12 mouse cellular contexts compared by ENCODE assay signal in the genomic region with DNA sequence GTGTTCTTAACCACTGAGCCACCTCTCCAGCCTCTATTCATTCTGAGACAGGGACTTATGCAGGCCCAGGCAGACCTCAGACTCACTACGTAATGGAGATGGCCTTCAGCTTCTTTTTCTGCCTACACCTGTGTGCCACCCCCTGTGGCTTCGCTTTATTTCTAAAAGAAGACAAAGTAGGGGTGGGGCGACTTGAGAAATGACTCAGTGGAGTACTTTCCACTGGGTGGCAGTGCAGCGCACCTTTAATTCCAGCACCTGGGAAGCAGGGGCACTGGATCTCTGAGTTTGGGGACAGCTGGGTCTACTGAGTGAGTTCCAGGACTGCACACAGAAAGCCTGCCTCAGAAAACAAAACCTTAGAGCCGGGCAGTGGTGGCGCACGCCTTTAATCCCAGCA. TPM values are rescaled to one million over a fixed set of nuclear protein-coding genes. Genes with fewer than 3 reads are reported as not detected.
DNase-seq lines count a peak whose midpoint lies in the region; ATAC-seq and TF ChIP-seq lines count a peak whose summit lies in the region.
"Had no signal": no experiment of that assay in that cellular context is flagged by ENCODE, and none has a peak within 500 bp of the region (broad histone marks: within the 10 kb centered on the region; RNA-seq: fewer than 3 reads in every experiment).

No protein-coding gene starts in this region.

- WGBS in kidney, postnatal 0 days: 86% methylated on average over 7 of the region's 7 CpGs
- WGBS in kidney, embryonic 14.5 days: 89% methylated on average over 7 of the region's 7 CpGs

- H3K27ac ChIP-seq in kidney, postnatal 0 days: no peak overlapping the region
- no peak overlapping the region for H3K27ac ChIP-seq in kidney, embryonic 14.5 days (ENCODE audit: low read depth, low read length)
- H3K27ac ChIP-seq: limb, embryonic 10.5 days had no signal

- H3K9me3 ChIP-seq in kidney, postnatal 0 days (replicated peaks; ENCODE audit: low read length): no peaks in the 10 kb centered on the region
- no peaks in the 10 kb centered on the region for H3K9me3 ChIP-seq in kidney, embryonic 14.5 days (ENCODE audit: control insufficient read depth, low read length)
- H3K9me3 ChIP-seq: limb, embryonic 10.5 days had no signal

- H3K4me3 ChIP-seq in kidney, postnatal 0 days (replicated peaks; ENCODE audit: low read depth, low read length): no peak overlapping the region
- H3K4me3 ChIP-seq in kidney, embryonic 14.5 days (ENCODE audit: low read length): no peak overlapping the region
- H3K4me3 ChIP-seq: limb, embryonic 10.5 days had no signal

- DNase-seq in CD4-positive, CD25-positive, alpha-beta regulatory T cell, adult 2 months (ENCODE audit: low read depth, low spot score): peak; percentile 9
- no peak for DNase-seq in kidney, postnatal 0 days (ENCODE audit: low spot score)
- DNase-seq in thymus, postnatal 14 days: peak; percentile 8
- no peak for DNase-seq in thymus, adult 18-20 months
- DNase-seq in natural killer cell, adult 2 months (ENCODE audit: low spot score in 2 of 2): no peak
- DNase-seq in right cerebral cortex, postnatal 4 days: no peak
- DNase-seq: heart, adult 11 months; heart, postnatal 10 days; right cerebral cortex, postnatal 25 days had no signal

- no peak overlapping the region for H3K9ac ChIP-seq in kidney, postnatal 0 days (ENCODE audit: low read depth, low read length)
- H3K9ac ChIP-seq in kidney, embryonic 14.5 days (ENCODE audit: low read depth, low read length): no peak overlapping the region

- no peaks in the 10 kb centered on the region for H3K27me3 ChIP-seq in kidney, postnatal 0 days (ENCODE audit: insufficient read depth, low read length)
- H3K27me3 ChIP-seq in kidney, embryonic 14.5 days (ENCODE audit: control insufficient read depth, insufficient read depth, low read length): no peaks in the 10 kb centered on the region

- peak; percentile 37; the same call in 1 of the 2 replicates for TF ChIP-seq CTCF in kidney, postnatal 0 days (IDR thresholded peaks at IDR 0.05; ENCODE audit: low read depth)

- no peak for ATAC-seq in CD4-positive, CD25-positive, alpha-beta regulatory T cell, adult 4 months
- no peak for ATAC-seq in kidney, postnatal 0 days (replicated peaks; ENCODE audit: low FRiP score, low read depth)
- ATAC-seq in kidney, embryonic 14.5 days (ENCODE audit: low FRiP score, low TSS enrichment): no peak

- H3K4me1 ChIP-seq in kidney, postnatal 0 days (replicated peaks; ENCODE audit: insufficient read depth, low read length): no peaks in the 10 kb centered on the region
- H3K4me1 ChIP-seq in kidney, embryonic 14.5 days (ENCODE audit: control insufficient read depth, insufficient read depth, low read length): no peaks in the 10 kb centered on the region
- H3K4me1 ChIP-seq: limb, embryonic 10.5 days had no signal

- peaks cover 16% of the 10 kb centered on the region for H3K36me3 ChIP-seq in kidney, postnatal 0 days (ENCODE audit: insufficient read depth, low read length)
- H3K36me3 ChIP-seq in kidney, embryonic 14.5 days (ENCODE audit: control insufficient read depth, insufficient read depth, low read length): peaks cover 44% of the 10 kb centered on the region

- no peak overlapping the region for H3K4me2 ChIP-seq in kidney, postnatal 0 days (ENCODE audit: low read length)
- no peak overlapping the region for H3K4me2 ChIP-seq in kidney, embryonic 14.5 days (replicated peaks; ENCODE audit: low read depth, low read length)

RNA-seq across cellular contexts. Expression of a gene that starts 6.7 kb away (rescaled TPM):
- 10 to 100 TPM; 37.3 to 44.2 TPM for polyA plus RNA-seq in CD4-positive, CD25-positive, alpha-beta regulatory T cell, adult 4 months (2017; shearing (Covaris generic))
- polyA plus RNA-seq in kidney, postnatal 0 days (2015; fragmentation: Nextera tagmentation; extraction: Ambion mirVana): 59.0 and 59.2 TPM in 2 replicates
- polyA plus RNA-seq in kidney, embryonic 14.5 days (2014; fragmentation: Nextera tagmentation; extraction: Ambion mirVana): 82.2 and 93.7 TPM in 2 replicates

RNA-seq across cellular contexts. Expression of a gene that starts 6.8 kb away (rescaled TPM):
- polyA plus RNA-seq in CD4-positive, CD25-positive, alpha-beta regulatory T cell, adult 4 months (2017; shearing (Covaris generic)): 1 to 10 TPM; 1.3 to 1.6 TPM
- 1.8 and 2.0 TPM in 2 replicates for polyA plus RNA-seq in kidney, postnatal 0 days (2015; fragmentation: Nextera tagmentation; extraction: Ambion mirVana)
- 2.8 and 3.6 TPM in 2 replicates for polyA plus RNA-seq in kidney, embryonic 14.5 days (2014; fragmentation: Nextera tagmentation; extraction: Ambion mirVana)

RNA-seq across cellular contexts. Expression of a gene that starts 32.2 kb away (rescaled TPM):
- 1 to 10 TPM; 2.4 to 2.8 TPM for polyA plus RNA-seq in CD4-positive, CD25-positive, alpha-beta regulatory T cell, adult 4 months (2017; shearing (Covaris generic))
- polyA plus RNA-seq in kidney, postnatal 0 days (2015; fragmentation: Nextera tagmentation; extraction: Ambion mirVana): 2.2 and 2.3 TPM in 2 replicates
- 4.2 and 6.0 TPM in 2 replicates for polyA plus RNA-seq in kidney, embryonic 14.5 days (2014; fragmentation: Nextera tagmentation; extraction: Ambion mirVana)

RNA-seq across cellular contexts. Expression of a gene that starts 41.6 kb away (rescaled TPM):
- under 1 TPM; 0.24 to 0.63 TPM for polyA plus RNA-seq in CD4-positive, CD25-positive, alpha-beta regulatory T cell, adult 4 months (2017; shearing (Covaris generic))
- 8.9 and 9.6 TPM in 2 replicates for polyA plus RNA-seq in kidney, postnatal 0 days (2015; fragmentation: Nextera tagmentation; extraction: Ambion mirVana)
- polyA plus RNA-seq in kidney, embryonic 14.5 days (2014; fragmentation: Nextera tagmentation; extraction: Ambion mirVana): 6.8 and 9.0 TPM in 2 replicates

Comparison
In these comparisons a context has a peak if more than half of its experiments do, and no peak if none do; other contexts are left out.
1. DNase-seq: peak in CD4-positive, CD25-positive, alpha-beta regulatory T cell, adult 2 months (single experiment) and thymus, postnatal 14 days (single experiment); none in kidney, postnatal 0 days (single experiment), thymus, adult 18-20 months (0 of 2), natural killer cell, adult 2 months (0 of 2) and right cerebral cortex, postnatal 4 days (single experiment).